Mouse (Mus musculus): Measurements from ENCODE around the gene Ywhab. TPM values are rescaled to one million over a fixed set of nuclear protein-coding genes. Genes with fewer than 3 reads are reported as not detected.

The Ywhab gene
- polyA plus RNA-seq, 1 experiment, result 118 TPM

DNA sequence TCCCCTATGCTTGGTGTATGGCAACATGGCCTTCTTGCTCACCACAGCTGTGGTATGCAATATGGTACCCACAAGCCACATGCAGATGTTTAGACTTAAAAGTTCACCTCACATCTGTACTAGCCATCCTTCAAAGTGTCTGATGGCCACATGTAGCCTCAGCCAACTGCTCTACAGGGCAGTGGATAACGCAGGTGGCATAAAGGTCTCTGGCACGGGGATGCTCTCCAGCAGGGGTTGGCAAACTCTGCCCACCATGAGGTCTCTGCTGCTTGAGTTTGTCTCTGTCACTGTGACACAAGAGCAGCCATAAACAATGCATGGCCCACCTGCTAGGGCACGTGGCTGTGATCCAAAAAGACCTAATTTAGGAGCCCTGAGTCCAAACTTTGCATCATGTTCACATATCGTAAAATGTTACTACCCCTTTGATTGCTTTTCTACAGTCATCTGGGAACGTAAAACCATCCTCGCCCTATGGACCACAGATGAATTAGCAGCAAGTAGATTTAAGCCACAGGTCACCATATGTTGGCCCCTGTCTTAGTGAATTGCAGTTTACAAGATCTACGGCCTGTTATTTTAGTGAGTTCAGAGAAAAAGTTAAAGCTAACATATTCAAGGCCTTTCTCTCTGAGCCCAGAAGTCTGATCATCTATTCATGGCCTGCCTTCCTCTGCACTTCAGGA lies 41.0 kb upstream of the Ywhab start:
- H3K4me2 ChIP-seq (ENCODE audit: low read depth), result no peak overlapping the region
- TF ChIP-seq TCF3 (IDR thresholded peaks at IDR 0.05; ENCODE audit: insufficient read length, low read depth) (no peak), MAX (IDR thresholded peaks at IDR 0.05; ENCODE audit: low read depth) (no peak), MYOD1 (IDR thresholded peaks at IDR 0.05; ENCODE audit: control insufficient read depth in 1 of 3, insufficient read length in 2 of 3, low read depth in 2 of 3) (no peak), POLR2A (IDR thresholded peaks at IDR 0.05; ENCODE audit: insufficient read length, low read depth) (no peak), REST (IDR thresholded peaks at IDR 0.05; ENCODE audit: insufficient read depth, insufficient read length) (no peak), MYOG (IDR thresholded peaks at IDR 0.05; ENCODE audit: control insufficient read depth in 1 of 3, insufficient read depth in 1 of 3, insufficient read length in 2 of 3, low read depth in 2 of 3) (no peak), SRF (IDR thresholded peaks at IDR 0.05; ENCODE audit: control insufficient read depth, insufficient read length, low read depth) (no peak), CEBPB (IDR thresholded peaks at IDR 0.05; ENCODE audit: insufficient read depth, poor library complexity, severe bottlenecking) (no peak)
- H3K4me3 ChIP-seq, result no peak overlapping the region
- no peaks in the 10 kb centered on the region for H3K79me2 ChIP-seq (ENCODE audit: control insufficient read depth, insufficient read depth)
- peaks cover 18% of the 10 kb centered on the region for H3K27me3 ChIP-seq (ENCODE audit: control insufficient read depth, insufficient read depth, insufficient read length)
- no peak overlapping the region for H3ac ChIP-seq (ENCODE audit: control insufficient read depth, insufficient read length)
- no peaks in the 10 kb centered on the region for H3K36me3 ChIP-seq (ENCODE audit: control insufficient read depth, insufficient read depth)

DNA sequence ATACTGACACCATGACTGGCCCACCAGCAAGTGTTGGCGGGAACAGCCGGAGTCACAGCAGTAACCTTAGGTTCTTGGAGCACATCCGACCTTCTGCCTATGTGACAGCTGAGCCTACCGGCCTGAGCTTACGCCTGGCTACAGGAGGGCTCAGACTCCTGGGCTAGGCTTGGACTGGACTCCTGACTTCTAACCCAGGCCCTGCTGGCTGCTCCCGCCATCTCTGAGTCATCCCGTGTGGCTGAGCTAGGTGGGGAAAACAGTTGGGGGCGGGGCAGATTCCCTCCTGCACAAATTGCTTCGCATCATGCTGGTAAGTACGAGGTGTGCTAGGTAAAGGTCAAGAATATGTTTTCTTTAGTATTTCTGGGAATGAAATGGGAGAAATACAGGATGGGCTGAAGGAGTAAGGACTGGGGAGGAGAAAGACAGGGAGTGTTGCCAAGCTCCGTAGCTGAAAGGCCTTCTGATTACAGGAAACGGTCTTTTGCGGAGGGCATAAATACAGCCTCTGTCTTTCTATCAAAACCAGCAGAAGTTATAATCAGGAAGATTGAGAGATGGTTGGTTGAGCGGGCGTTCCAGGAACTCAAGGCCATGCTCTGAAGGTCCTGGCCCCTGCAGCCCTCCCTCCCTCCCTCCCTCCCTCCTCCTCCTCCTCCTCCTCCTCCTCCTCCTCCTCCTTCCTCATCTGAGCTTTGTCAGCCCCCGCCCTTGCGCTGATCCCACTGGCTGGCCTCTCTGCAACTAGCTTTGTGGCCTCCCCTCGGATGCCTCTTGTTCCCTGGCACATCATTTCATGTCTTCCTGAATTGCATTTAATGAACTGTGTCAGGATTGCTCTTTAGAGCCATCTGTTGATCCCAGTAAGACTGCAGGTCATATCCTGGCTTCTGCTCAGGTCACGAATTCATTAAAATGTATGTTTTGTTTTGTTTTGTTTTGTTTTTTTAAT lies 29.9 kb upstream of the Ywhab start:
- Histone ChIP-seq H3K79me2 (ENCODE audit: control insufficient read depth, insufficient read depth) (no peaks in the 10 kb centered on the region), H3K4me3 (no peak overlapping the region), H3K36me3 (ENCODE audit: control insufficient read depth, insufficient read depth) (no peaks in the 10 kb centered on the region), H3K27me3 (ENCODE audit: control insufficient read depth, insufficient read depth, insufficient read length) (peaks cover 17% of the 10 kb centered on the region), H3K4me2 (ENCODE audit: low read depth) (no peak overlapping the region), H3ac (ENCODE audit: control insufficient read depth, insufficient read length) (no peak overlapping the region)
- TF ChIP-seq SRF (IDR thresholded peaks at IDR 0.05; ENCODE audit: control insufficient read depth, insufficient read length, low read depth) (no peak), POLR2A (IDR thresholded peaks at IDR 0.05; ENCODE audit: insufficient read length, low read depth) (no peak), REST (IDR thresholded peaks at IDR 0.05; ENCODE audit: insufficient read depth, insufficient read length) (no peak), CEBPB (IDR thresholded peaks at IDR 0.05; ENCODE audit: insufficient read depth, poor library complexity, severe bottlenecking) (no peak)

DNA sequence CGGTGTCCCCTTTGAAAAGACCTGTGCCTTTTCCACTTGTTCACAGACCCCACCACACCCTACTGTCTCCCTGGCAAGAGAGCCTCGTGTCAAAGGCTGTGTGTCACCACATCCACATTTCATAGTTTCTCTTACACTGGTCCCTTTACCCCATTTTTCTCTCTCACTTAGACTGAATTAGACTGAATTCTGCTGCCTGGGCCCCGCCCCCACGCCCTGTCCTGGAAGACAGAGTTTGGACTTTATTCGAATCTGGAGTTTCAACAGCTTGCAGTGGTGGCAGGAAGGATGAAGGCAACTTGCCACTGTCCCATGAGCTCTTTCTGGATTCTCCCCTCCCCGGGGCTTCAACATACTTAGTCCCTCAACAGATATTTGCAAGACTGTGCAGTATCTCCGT lies 29.1 kb upstream of the Ywhab start:
- Histone ChIP-seq H3K79me2 (ENCODE audit: control insufficient read depth, insufficient read depth) (no peaks in the 10 kb centered on the region), H3K36me3 (ENCODE audit: control insufficient read depth, insufficient read depth) (no peaks in the 10 kb centered on the region), H3ac (ENCODE audit: control insufficient read depth, insufficient read length) (no peak overlapping the region), H3K4me2 (ENCODE audit: low read depth) (no peak overlapping the region), H3K27me3 (ENCODE audit: control insufficient read depth, insufficient read depth, insufficient read length) (peaks cover 17% of the 10 kb centered on the region), H3K4me3 (no peak overlapping the region)
- no peak for TF ChIP-seq TCF12 (IDR thresholded peaks at IDR 0.05; ENCODE audit: insufficient read depth, poor library complexity, severe bottlenecking)
- no peak for TF ChIP-seq TCF3 (IDR thresholded peaks at IDR 0.05; ENCODE audit: insufficient read length, low read depth)
- no peak for TF ChIP-seq E2F4 (IDR thresholded peaks at IDR 0.05; ENCODE audit: insufficient read depth)
- no peak for TF ChIP-seq CEBPB (IDR thresholded peaks at IDR 0.05; ENCODE audit: insufficient read depth, poor library complexity, severe bottlenecking)
- no peak for TF ChIP-seq MYOD1 (IDR thresholded peaks at IDR 0.05; ENCODE audit: control insufficient read depth in 1 of 3, insufficient read length in 2 of 3, low read depth in 2 of 3)
- TF ChIP-seq POLR2AphosphoS2 (IDR thresholded peaks at IDR 0.05; ENCODE audit: insufficient read length, low read depth), result no peak
- TF ChIP-seq MYOG (IDR thresholded peaks at IDR 0.05; ENCODE audit: control insufficient read depth in 1 of 3, insufficient read depth in 1 of 3, insufficient read length in 2 of 3, low read depth in 2 of 3), result no peak
- no peak for TF ChIP-seq SRF (IDR thresholded peaks at IDR 0.05; ENCODE audit: control insufficient read depth, insufficient read length, low read depth)
- TF ChIP-seq USF1 (IDR thresholded peaks at IDR 0.05; ENCODE audit: low read depth), result no peak
- TF ChIP-seq REST (IDR thresholded peaks at IDR 0.05; ENCODE audit: insufficient read depth, insufficient read length), result no peak
- no peak for TF ChIP-seq MAX (IDR thresholded peaks at IDR 0.05; ENCODE audit: low read depth)
- no peak for TF ChIP-seq POLR2A (IDR thresholded peaks at IDR 0.05; ENCODE audit: insufficient read length, low read depth)

DNA sequence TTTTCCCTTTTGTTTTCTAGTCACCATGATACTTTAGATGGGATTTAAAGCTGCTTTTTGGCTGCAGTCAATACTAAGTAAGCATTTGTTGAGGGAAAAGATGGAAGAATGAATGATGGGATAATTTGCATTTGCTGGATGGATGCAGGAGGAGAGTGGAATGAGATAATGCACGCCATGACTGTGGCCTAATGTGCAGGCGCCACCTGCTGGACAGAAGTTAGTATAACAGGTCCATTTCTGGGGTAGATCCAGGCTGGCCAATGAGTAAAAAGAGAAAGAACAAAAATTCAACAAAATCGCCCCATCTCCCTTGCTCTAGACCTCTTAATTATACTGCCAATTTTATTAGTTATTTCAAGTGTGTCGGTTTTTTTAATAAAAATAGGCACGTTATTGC lies 26.2 kb upstream of the Ywhab start:
- H3ac ChIP-seq (ENCODE audit: control insufficient read depth, insufficient read length), result no peak overlapping the region
- TF ChIP-seq REST (IDR thresholded peaks at IDR 0.05; ENCODE audit: insufficient read depth, insufficient read length) (no peak), CEBPB (IDR thresholded peaks at IDR 0.05; ENCODE audit: insufficient read depth, poor library complexity, severe bottlenecking) (no peak)
- H3K36me3 ChIP-seq (ENCODE audit: control insufficient read depth, insufficient read depth), result no peaks in the 10 kb centered on the region
- no peak overlapping the region for H3K4me2 ChIP-seq (ENCODE audit: low read depth)
- peaks cover 22% of the 10 kb centered on the region for H3K27me3 ChIP-seq (ENCODE audit: control insufficient read depth, insufficient read depth, insufficient read length)
- no peak overlapping the region for H3K4me3 ChIP-seq
- no peaks in the 10 kb centered on the region for H3K79me2 ChIP-seq (ENCODE audit: control insufficient read depth, insufficient read depth)

DNA sequence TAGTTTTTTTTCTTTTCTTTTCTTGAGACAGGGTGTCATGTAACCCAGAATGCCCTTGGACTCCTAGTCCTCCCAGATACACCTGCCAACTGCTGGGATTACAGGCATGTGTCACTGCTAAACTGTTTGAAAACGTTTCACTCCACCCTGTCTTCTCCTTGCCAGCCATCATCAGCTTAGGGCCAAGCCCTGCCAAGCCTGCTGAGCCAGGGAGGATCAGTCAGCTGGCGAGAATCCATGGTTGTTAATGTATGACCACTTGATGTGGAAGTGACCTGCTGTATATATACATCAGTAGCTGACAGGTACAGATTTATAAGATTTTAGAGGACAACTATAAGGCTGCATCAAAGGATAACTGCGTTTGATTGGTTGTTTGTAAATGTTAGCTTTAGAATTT lies 24.4 kb upstream of the Ywhab start:
- TF ChIP-seq CEBPB (IDR thresholded peaks at IDR 0.05; ENCODE audit: insufficient read depth, poor library complexity, severe bottlenecking) (no peak), REST (IDR thresholded peaks at IDR 0.05; ENCODE audit: insufficient read depth, insufficient read length) (no peak), SRF (IDR thresholded peaks at IDR 0.05; ENCODE audit: control insufficient read depth, insufficient read length, low read depth) (no peak), TCF3 (IDR thresholded peaks at IDR 0.05; ENCODE audit: insufficient read length, low read depth) (no peak), MAX (IDR thresholded peaks at IDR 0.05; ENCODE audit: low read depth) (no peak), MYOD1 (IDR thresholded peaks at IDR 0.05; ENCODE audit: control insufficient read depth in 1 of 3, insufficient read length in 2 of 3, low read depth in 2 of 3) (no peak), E2F4 (IDR thresholded peaks at IDR 0.05; ENCODE audit: insufficient read depth) (no peak)
- Histone ChIP-seq H3K27me3 (ENCODE audit: control insufficient read depth, insufficient read depth, insufficient read length) (peaks cover 22% of the 10 kb centered on the region), H3K36me3 (ENCODE audit: control insufficient read depth, insufficient read depth) (no peaks in the 10 kb centered on the region), H3K4me2 (ENCODE audit: low read depth) (no peak overlapping the region), H3K4me3 (no peak overlapping the region), H3K79me2 (ENCODE audit: control insufficient read depth, insufficient read depth) (no peaks in the 10 kb centered on the region), H3ac (ENCODE audit: control insufficient read depth, insufficient read length) (no peak overlapping the region)

Data from myocyte (in vitro differentiated cells).